In the genomic region with DNA sequence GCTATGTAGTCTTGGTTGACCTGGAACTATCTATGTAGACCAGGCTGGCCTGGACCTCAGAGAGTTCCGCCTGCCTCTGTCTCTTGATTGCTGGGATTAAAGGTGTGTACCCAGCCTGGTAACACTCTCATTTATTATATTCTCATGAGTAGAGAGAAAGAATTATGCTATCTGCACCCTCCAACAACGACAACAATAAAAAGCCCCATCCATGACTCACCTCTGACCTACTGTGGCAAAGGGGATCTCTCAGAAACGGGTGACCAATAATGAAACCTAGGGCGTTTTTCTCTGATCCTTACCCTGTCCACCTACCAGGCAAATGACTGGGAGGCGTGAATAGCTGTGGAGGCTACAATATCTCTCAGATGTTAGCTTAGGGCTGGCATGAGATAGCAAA, we compare ENCODE assay signal across 17 mouse cellular contexts. TPM values are rescaled to one million over a fixed set of nuclear protein-coding genes. Genes with fewer than 3 reads are reported as not detected.
DNase-seq lines count a peak whose midpoint lies in the region; ATAC-seq and TF ChIP-seq lines count a peak whose summit lies in the region.
"Had no signal": no experiment of that assay in that cellular context is flagged by ENCODE, and none has a peak within 500 bp of the region (broad histone marks: within the 10 kb centered on the region; RNA-seq: fewer than 3 reads in every experiment).

No protein-coding gene starts in this region.

- peaks cover 35% of the 10 kb centered on the region for H3K4me1 ChIP-seq in G1E (ENCODE audit: insufficient read depth, low read depth, low read length)
- H3K4me1 ChIP-seq in liver, postnatal 0 days (ENCODE audit: insufficient read depth) = peaks cover 48% of the 10 kb centered on the region

- H3K27ac ChIP-seq in layer of hippocampus, adult 2 months = 0 out of 2 replicates have a peak overlapping the region, but pooled peaks have one; percentile 4
- peak overlapping the region; percentile 84; the same call in 1 of the 2 replicates for H3K27ac ChIP-seq in liver, postnatal 0 days (ENCODE audit: low read depth)
- H3K27ac ChIP-seq: forebrain, embryonic 10.5 days; hindbrain, postnatal 0 days; midbrain, embryonic 13.5 days had no signal

- no peak overlapping the region for H3K4me3 ChIP-seq in layer of hippocampus, adult 2 months
- H3K4me3 ChIP-seq in G1E (ENCODE audit: low read depth, low read length) = peak overlapping the region; percentile 69; the same call in 1 of the 2 replicates
- H3K4me3 ChIP-seq in liver, postnatal 0 days (ENCODE audit: low read depth, low read length) = no peak overlapping the region
- H3K4me3 ChIP-seq: forebrain, embryonic 10.5 days; midbrain, embryonic 13.5 days had no signal

- peak overlapping the region; percentile 58 for H3K4me2 ChIP-seq in liver, postnatal 0 days (ENCODE audit: low read depth, low read length)
- H3K4me2 ChIP-seq: midbrain, embryonic 13.5 days had no signal

- 65% methylated on average over 5 of the region's 5 CpGs for WGBS in liver, postnatal 0 days (ENCODE audit: insufficient replicate concordance)

- no peak for DNase-seq in layer of hippocampus, adult 2 months (ENCODE audit: low spot score in 2 of 2)
- no peak for DNase-seq in layer of hippocampus, postnatal 36 days
- no peak for DNase-seq in G1E (ENCODE audit: low spot score)
- no peak for DNase-seq in liver, postnatal 0 days
- DNase-seq in urinary bladder, postnatal 14 days (ENCODE audit: low spot score) = no peak
- DNase-seq in urinary bladder, adult 18-20 months (ENCODE audit: low spot score in 2 of 2) = no peak
- DNase-seq: cerebellum, adult 18-20 months had no signal

- TF ChIP-seq CTCF in layer of hippocampus, adult 2 months (conservative IDR thresholded peaks at IDR 0.05) = no peak
- no peak for TF ChIP-seq CTCF in G1E (IDR thresholded peaks at IDR 0.05; ENCODE audit: low read depth, low read length)
- TF ChIP-seq CTCF in liver, postnatal 0 days (IDR thresholded peaks at IDR 0.05; ENCODE audit: low read depth) = no peak

- ATAC-seq in CD4-positive, CD25-positive, alpha-beta regulatory T cell, adult 4 months = peak; percentile 4
- ATAC-seq in G1E (ENCODE audit: extremely low read depth, insufficient number of reproducible peaks, low FRiP score, poor library complexity, severe bottlenecking) = no peak
- no peak for ATAC-seq in liver, postnatal 0 days
- ATAC-seq in granulocyte monocyte progenitor cell, adult 5-6 weeks (replicated peaks; ENCODE audit: poor library complexity, severe bottlenecking) = no peak
- ATAC-seq: hindbrain, postnatal 0 days; midbrain, embryonic 13.5 days had no signal

- H3K9me3 ChIP-seq in G1E (replicated peaks) = no peaks in the 10 kb centered on the region
- H3K9me3 ChIP-seq in liver, postnatal 0 days (ENCODE audit: low read length) = no peaks in the 10 kb centered on the region
- H3K9me3 ChIP-seq: forebrain, embryonic 10.5 days; kidney, embryonic 15.5 days; midbrain, embryonic 13.5 days had no signal

- peaks cover 22% of the 10 kb centered on the region for H3K27me3 ChIP-seq in G1E (ENCODE audit: insufficient read depth, low read length)
- H3K27me3 ChIP-seq in liver, postnatal 0 days (ENCODE audit: insufficient read depth, low read length) = peaks cover 3% of the 10 kb centered on the region; the same call in 1 of the 2 replicates

- H3K36me3 ChIP-seq in G1E (replicated peaks) = peaks cover 24% of the 10 kb centered on the region
- H3K36me3 ChIP-seq in liver, postnatal 0 days (replicated peaks; ENCODE audit: insufficient read depth, low read length) = no peaks in the 10 kb centered on the region
- H3K36me3 ChIP-seq: forebrain, embryonic 10.5 days; kidney, embryonic 15.5 days; midbrain, embryonic 13.5 days had no signal

- no peak overlapping the region for H3K9ac ChIP-seq in liver, postnatal 0 days (replicated peaks)
- H3K9ac ChIP-seq: kidney, embryonic 15.5 days; midbrain, embryonic 13.5 days had no signal

- TF ChIP-seq EP300 in liver, postnatal 0 days (IDR thresholded peaks at IDR 0.05; ENCODE audit: low read depth) = no peak

RNA-seq across cellular contexts. Expression of a gene that starts 3.2 kb away (rescaled TPM):
- total RNA-seq in layer of hippocampus, adult 2 months (2021) = 1 to 10 TPM; 2.1 to 2.5 TPM
- total RNA-seq in layer of hippocampus, postnatal 36 days (2021) = 1 to 10 TPM; 1.7 to 2.4 TPM
- polyA plus RNA-seq in CD4-positive, CD25-positive, alpha-beta regulatory T cell, adult 4 months (2017; shearing (Covaris generic)) = 100 to 1,000 TPM; 202 to 308 TPM
- total RNA-seq in G1E (2014; fragmentation: Nextera tagmentation) = 2.9 and 6.7 TPM in 2 replicates
- 6.1 and 8.6 TPM in 2 replicates for total RNA-seq in G1E (2017)
- polyA plus RNA-seq in G1E (2012) = 6.2 and 6.9 TPM in 2 replicates
- polyA plus RNA-seq in liver, postnatal 0 days (2015; fragmentation: Nextera tagmentation; extraction: Ambion mirVana) = 18.0 and 20.1 TPM in 2 replicates
- total RNA-seq in granulocyte monocyte progenitor cell, adult 5-6 weeks (2014; fragmentation: Nextera tagmentation) = 16.9 and 30.9 TPM in 2 replicates
- 16.6 and 20.2 TPM in 2 replicates for total RNA-seq in granulocyte monocyte progenitor cell, adult 5-6 weeks (2017)

RNA-seq across cellular contexts. Expression of a gene that starts 19.2 kb away (rescaled TPM):
- total RNA-seq in layer of hippocampus, adult 2 months (2021) = not detected
- not detected for total RNA-seq in layer of hippocampus, postnatal 36 days (2021)
- polyA plus RNA-seq in CD4-positive, CD25-positive, alpha-beta regulatory T cell, adult 4 months (2017; shearing (Covaris generic)) = 100 to 1,000 TPM; 293 to 427 TPM
- total RNA-seq in G1E (2014; fragmentation: Nextera tagmentation) (not detected in 2 replicates), G1E (2017) (not detected in 2 replicates)
- not detected in 2 replicates for polyA plus RNA-seq in G1E (2012)
- polyA plus RNA-seq in liver, postnatal 0 days (2015; fragmentation: Nextera tagmentation; extraction: Ambion mirVana) = 1.4 and 1.5 TPM in 2 replicates
- total RNA-seq in granulocyte monocyte progenitor cell, adult 5-6 weeks (2014; fragmentation: Nextera tagmentation) = 1.4 and 2.2 TPM in 2 replicates
- 0.52 and 2.7 TPM in 2 replicates for total RNA-seq in granulocyte monocyte progenitor cell, adult 5-6 weeks (2017)
- total RNA-seq: layer of hippocampus, adult 18-20 months had no signal

RNA-seq across cellular contexts. Expression of a gene that starts 20.4 kb away (rescaled TPM):
- total RNA-seq in layer of hippocampus, adult 2 months (2021) = not detected
- total RNA-seq in layer of hippocampus, postnatal 36 days (2021) = not detected
- polyA plus RNA-seq in CD4-positive, CD25-positive, alpha-beta regulatory T cell, adult 4 months (2017; shearing (Covaris generic)) = not detected
- total RNA-seq in G1E (2014; fragmentation: Nextera tagmentation) (0.23 TPM in 1 of 2 replicates, not detected in the other), G1E (2017) (0.06 and 1.7 TPM in 2 replicates)
- polyA plus RNA-seq in G1E (2012) = not detected in 2 replicates
- 1.4 and 1.8 TPM in 2 replicates for polyA plus RNA-seq in liver, postnatal 0 days (2015; fragmentation: Nextera tagmentation; extraction: Ambion mirVana)
- total RNA-seq in granulocyte monocyte progenitor cell, adult 5-6 weeks (2014; fragmentation: Nextera tagmentation) = not detected in 2 replicates
- not detected in 2 replicates for total RNA-seq in granulocyte monocyte progenitor cell, adult 5-6 weeks (2017)
- total RNA-seq: gastrocnemius, postnatal 4 days; layer of hippocampus, adult 18-20 months; left cerebral cortex, adult 8-10 months had no signal
- polyA plus RNA-seq: cortical plate, adult 2 months had no signal

RNA-seq across cellular contexts. Expression of a gene that starts 25.0 kb away (rescaled TPM):
- 10 to 100 TPM; 50.8 to 64.4 TPM for total RNA-seq in layer of hippocampus, adult 2 months (2021)
- 10 to 100 TPM; 48.5 to 64.9 TPM for total RNA-seq in layer of hippocampus, postnatal 36 days (2021)
- polyA plus RNA-seq in CD4-positive, CD25-positive, alpha-beta regulatory T cell, adult 4 months (2017; shearing (Covaris generic)) = 10 to 100 TPM in 1 of 2 experiments, 1 to 10 TPM in 1; 6.7 to 10.1 TPM
- total RNA-seq in G1E (2014; fragmentation: Nextera tagmentation) (10.2 and 43.3 TPM in 2 replicates), G1E (2017) (3.9 and 4.5 TPM in 2 replicates)
- 29.4 and 45.3 TPM in 2 replicates for polyA plus RNA-seq in G1E (2012)
- 57.9 and 71.0 TPM in 2 replicates for polyA plus RNA-seq in liver, postnatal 0 days (2015; fragmentation: Nextera tagmentation; extraction: Ambion mirVana)
- 14.0 and 17.5 TPM in 2 replicates for total RNA-seq in granulocyte monocyte progenitor cell, adult 5-6 weeks (2014; fragmentation: Nextera tagmentation)
- total RNA-seq in granulocyte monocyte progenitor cell, adult 5-6 weeks (2017) = 4.2 and 7.1 TPM in 2 replicates

RNA-seq across cellular contexts. Expression of a gene that starts 36.3 kb away (rescaled TPM):
- total RNA-seq in layer of hippocampus, adult 2 months (2021) = 100 to 1,000 TPM in 1 of 2 experiments, 10 to 100 TPM in 1; 93.4 to 101 TPM
- total RNA-seq in layer of hippocampus, postnatal 36 days (2021) = 10 to 100 TPM; 92.2 to 92.3 TPM
- 1 to 10 TPM; 6.6 to 7.8 TPM for polyA plus RNA-seq in CD4-positive, CD25-positive, alpha-beta regulatory T cell, adult 4 months (2017; shearing (Covaris generic))
- not detected in 2 replicates for total RNA-seq in G1E (2014; fragmentation: Nextera tagmentation)
- 0.06 TPM in 1 of 2 replicates, not detected in the other for total RNA-seq in G1E (2017)
- not detected in 2 replicates for polyA plus RNA-seq in G1E (2012)
- polyA plus RNA-seq in liver, postnatal 0 days (2015; fragmentation: Nextera tagmentation; extraction: Ambion mirVana) = 0.15 and 0.34 TPM in 2 replicates
- 0.60 and 3.6 TPM in 2 replicates for total RNA-seq in granulocyte monocyte progenitor cell, adult 5-6 weeks (2014; fragmentation: Nextera tagmentation)
- total RNA-seq in granulocyte monocyte progenitor cell, adult 5-6 weeks (2017) = 0.26 TPM in 1 of 2 replicates, not detected in the other
